Mouse (Mus musculus) embryonic fibroblast, embryonic 13.5 days (primary cell): ENCODE measurements around the gene Rab8b.

Experiments used
- CTCF ChIP-seq: IDR thresholded peaks from 2 replicates; pipeline ENCODE4 v1.5.1; 2011; ENCODE audit warnings: mild to moderate bottlenecking, control low read depth, low read length, moderate library complexity, borderline replicate concordance; ENCODE audit not compliant: insufficient read depth
- POLR2A ChIP-seq: IDR thresholded peaks from 2 replicates; pipeline ENCODE4 v1.6.1; 2011; ENCODE audit warnings: low read depth, mild to moderate bottlenecking, control low read depth, low read length, moderate library complexity

- no peak for TF ChIP-seq CTCF
- TF ChIP-seq POLR2A, result no peak
Observed at GRCm38 (mm10) chr9:66835097-66835480, 84.4 kb downstream of the Rab8b start.
